Mouse (Mus musculus): ENCODE results near the gene Capn1. TPM values are rescaled to one million over a fixed set of nuclear protein-coding genes. Genes with fewer than 3 reads are reported as not detected.

Capn1 gene
- polyA plus RNA-seq (2015; fragmentation: Nextera tagmentation; extraction: Ambion mirVana), result 5.2 and 5.8 TPM in 2 replicates

DNA sequence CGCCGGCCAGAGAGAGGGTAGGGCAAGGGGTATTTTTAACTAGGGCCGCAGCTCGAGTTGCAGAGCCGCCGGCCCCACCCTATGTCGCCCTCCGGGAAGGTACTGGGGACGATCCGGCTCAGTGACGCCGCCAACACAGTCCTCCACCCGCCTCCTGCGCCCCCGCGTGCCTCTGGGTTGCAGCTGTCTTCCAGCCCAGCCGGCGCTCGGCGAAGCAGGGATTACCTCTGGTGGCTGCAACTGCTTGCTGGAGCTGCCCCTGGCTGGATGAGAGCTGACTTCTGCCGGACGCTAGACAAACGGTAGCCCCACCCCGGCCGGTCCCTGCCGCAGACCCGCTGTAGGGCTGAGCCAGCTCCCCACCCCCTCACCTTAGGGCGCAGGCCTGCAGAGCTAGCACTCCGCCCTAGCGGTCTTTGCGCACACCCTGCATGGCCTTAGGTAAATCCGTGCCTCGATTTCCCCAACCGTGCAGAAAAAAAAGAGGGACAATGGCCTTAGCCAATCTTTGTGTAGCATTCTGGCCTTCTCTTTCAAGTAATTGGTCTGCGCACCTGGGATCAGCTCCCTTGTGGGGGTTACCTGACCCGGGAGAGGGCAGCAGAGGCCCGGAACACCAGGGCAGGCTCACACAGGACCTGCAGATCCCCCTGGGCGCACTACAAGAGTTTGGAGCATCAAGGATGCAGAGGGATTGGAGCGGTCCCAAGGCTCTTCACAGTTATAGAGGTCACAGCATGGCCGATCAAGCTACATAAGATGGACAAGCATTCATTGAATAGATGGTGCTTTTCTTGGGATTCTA, at the start of gene Capn1:
Gene Capn1 (minus strand): TSS at position 387 of the 805 bp plus-strand sequence.

DNA sequence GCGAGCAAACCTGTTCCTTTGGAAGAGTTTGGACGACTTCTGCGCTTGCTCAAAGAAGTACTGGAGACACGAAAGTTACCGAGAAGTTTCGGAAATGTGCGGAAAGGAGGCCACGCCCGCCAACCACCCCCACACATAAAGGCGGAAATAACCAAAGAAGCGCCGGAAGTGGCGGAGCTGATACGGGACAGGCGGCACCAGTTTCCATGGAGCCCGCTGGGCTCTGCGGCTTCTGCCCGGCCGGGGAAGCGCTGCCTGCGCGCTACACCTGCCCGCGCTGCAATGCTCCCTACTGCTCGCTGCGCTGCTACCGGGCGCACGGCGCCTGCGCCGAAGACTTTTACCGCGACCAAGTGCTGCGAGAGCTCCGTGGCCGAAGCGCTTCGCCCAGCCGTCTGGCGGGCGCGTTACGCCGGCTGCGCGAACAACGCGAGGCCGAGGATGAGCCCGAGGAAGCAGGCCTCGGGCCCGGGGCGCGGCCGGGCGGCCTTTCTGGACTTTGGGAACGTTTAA, 45.4 kb upstream of the Capn1 start, which contains the start of gene Znhit2:
Gene Znhit2 (plus strand): TSS at position 172 of the 513 bp plus-strand sequence.

DNA sequence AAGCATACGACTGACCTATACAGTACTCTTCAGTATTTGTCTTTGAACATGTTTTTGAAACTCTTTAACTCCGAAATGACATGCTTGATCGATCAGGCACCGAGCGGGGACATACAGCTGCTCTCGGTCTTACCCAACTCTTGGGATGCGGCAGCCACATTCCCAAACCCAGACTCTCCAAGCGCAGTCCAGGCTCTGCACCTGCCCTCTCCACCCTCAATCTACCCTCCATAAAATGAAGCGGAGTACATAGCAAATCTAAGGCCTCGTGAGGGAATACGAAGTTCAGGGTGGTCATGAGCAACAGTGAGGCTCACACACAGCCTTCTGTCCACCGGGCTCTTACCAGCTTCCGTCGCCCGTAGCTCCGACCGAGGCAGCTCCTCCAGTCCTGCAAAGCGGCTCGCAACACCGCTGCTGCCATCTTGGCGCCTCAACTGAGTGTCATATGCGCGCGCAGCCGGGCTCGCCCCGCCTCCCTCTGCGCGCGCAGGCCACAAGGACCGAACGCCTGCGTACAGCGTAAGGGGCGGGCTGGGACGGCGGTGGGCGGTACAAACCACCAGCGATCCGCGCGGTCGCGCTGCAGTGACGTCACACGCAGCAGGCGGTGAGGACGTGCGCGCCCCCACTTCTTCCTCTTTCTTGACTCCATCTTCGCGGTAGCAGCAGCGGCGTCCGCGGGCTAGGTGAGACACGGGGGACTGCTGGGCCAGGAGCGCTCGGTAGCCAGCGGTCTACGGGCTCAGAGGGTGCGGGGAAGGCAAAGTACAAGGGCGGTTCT, 41.8 kb upstream of the Capn1 start, which contains the start of the genes Mrpl49 and Fau:
Gene Mrpl49 (minus strand): TSS at position 473 of the 784 bp plus-strand sequence.
Gene Fau (plus strand): TSS at position 532 of the 784 bp plus-strand sequence.

DNA sequence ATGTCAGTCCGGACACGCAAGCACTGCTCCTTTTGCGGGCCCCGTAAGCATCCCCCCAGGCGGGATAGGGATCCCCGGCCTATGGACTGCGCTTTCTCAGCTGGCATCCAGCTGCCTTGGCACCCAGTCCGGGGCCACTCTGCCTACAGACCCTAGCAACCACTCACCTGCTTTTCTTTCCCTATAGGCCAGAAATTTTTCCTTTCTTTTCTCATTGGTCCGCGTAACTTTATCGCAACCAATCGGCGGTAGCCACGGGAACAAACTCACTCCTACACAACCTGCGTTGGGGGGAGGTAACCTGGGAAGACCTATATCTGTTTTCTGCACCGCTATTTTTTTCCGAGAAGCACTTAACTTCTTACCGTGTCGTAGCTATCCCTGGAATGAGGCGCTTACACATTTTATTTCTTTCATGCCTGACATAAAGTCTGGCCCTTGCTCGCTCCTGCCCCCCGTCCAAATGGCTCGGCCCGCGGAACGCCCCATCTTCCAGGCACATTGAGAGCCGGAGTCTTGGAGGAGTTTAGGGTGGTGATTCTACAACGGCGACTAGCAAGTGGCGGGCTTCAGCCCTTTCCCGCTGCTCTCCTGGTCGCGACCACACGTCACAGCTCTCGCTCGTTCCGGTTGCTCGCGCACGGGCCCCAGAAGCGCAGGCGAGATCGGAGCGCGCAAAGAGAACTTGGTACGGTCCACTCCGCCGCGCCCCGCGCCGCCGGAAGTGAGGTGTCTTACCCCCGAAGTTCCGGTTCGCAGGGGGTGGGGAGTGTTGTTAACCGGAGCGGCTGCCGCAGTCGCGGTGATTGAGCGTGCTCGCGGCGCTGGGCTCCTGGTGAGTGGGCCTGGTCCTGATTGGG, 30.8 kb upstream of the Capn1 start, which contains the start of gene Syvn1:
Gene Syvn1 (plus strand): TSS at position 283 of the 860 bp plus-strand sequence.

DNA sequence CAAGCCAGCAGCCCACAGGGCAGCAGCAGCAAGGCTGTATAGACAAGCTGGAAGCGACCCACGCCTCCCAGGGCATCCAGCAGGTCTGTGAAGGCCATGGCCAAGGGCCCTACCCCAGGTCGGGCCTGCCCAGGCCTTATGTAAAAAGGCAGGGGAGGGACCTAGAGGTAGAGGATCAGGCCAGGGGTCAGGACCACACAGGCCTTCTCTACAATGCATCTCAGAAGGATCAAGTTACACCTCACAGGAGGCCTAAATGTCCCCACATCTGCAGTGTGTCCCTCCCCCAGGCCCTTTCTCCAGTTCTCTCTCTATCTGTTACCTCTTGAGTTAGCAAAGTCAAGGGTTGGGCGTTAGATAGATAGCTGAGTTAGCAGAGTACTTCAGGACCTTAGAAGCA, 29.7 kb downstream of the Capn1 start, which contains the start of gene Slc22a20:
Gene Slc22a20 (minus strand): TSS at position 101 of the 400 bp plus-strand sequence.

DNA sequence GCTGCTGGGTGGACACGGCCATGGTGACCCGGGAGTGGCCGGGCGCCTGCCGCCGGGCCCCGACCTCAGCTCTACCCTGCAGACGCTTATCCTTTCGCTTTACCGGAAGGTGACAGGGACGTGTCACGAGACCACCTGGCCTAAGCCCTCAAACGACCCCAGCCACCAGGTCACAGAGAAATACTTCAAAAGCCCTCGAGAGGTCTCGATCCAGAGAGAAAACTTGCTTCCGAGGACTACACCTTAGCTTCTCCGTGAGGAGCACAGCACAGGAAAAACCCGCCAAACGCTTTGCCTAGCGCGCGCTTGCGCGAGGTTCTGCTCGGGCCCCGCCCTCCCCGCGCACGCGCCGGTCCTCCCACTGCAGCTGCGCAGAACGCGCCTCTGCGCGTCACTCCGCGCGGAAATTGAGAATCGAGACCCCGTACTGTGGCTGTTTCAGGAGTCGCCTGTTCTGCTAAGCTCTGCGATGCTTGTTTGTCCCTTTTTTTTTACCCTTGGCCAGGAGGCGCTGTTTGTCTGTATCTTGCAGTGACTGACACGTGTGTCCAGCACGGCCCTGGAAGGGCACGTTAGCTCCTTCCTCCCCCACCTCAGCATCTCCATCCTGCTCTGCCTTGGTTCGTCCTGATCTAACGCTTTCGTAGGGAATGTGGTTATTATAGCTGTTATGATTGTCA, 51.7 kb downstream of the Capn1 start, which contains the start of gene Pola2:
Gene Pola2 (minus strand): TSS at position 320 of the 680 bp plus-strand sequence.

Small RNAs within 50 kb of the gene (microRNA-seq; reads per million reads assigned to microRNA genes)
- gene Mir6988, result 2.3 reads per million

Other genes with a start within 250 kb of the Capn1 start
- gene Scyl1, start 244.5 kb downstream of the Capn1 start, polyA plus RNA-seq (2015; fragmentation: Nextera tagmentation; extraction: Ambion mirVana), result 75.6 and 85.9 TPM in 2 replicates
- gene Frmd8, start 140.6 kb downstream of the Capn1 start, polyA plus RNA-seq (2015; fragmentation: Nextera tagmentation; extraction: Ambion mirVana), result 12.2 and 12.5 TPM in 2 replicates
- gene Slc25a45, start 138.1 kb downstream of the Capn1 start, polyA plus RNA-seq (2015; fragmentation: Nextera tagmentation; extraction: Ambion mirVana), result 2.9 TPM in 2 replicates
- 6.3 and 8.0 TPM in 2 replicates for gene Tigd3, start 121.7 kb downstream of the Capn1 start, polyA plus RNA-seq (2015; fragmentation: Nextera tagmentation; extraction: Ambion mirVana)
- 49.1 and 55.8 TPM in 2 replicates for gene Dpf2, start 102.9 kb downstream of the Capn1 start, polyA plus RNA-seq (2015; fragmentation: Nextera tagmentation; extraction: Ambion mirVana)
- 18.7 and 21.8 TPM in 2 replicates for gene Cdc42ep2, start 91.1 kb downstream of the Capn1 start, polyA plus RNA-seq (2015; fragmentation: Nextera tagmentation; extraction: Ambion mirVana)
- gene Pola2, start 51.7 kb downstream of the Capn1 start, polyA plus RNA-seq (2015; fragmentation: Nextera tagmentation; extraction: Ambion mirVana), result 15.5 and 17.6 TPM in 2 replicates
- gene Slc22a20, start 29.8 kb downstream of the Capn1 start, polyA plus RNA-seq (2015; fragmentation: Nextera tagmentation; extraction: Ambion mirVana), result not detected in 2 replicates
- gene Syvn1, start 30.7 kb upstream of the Capn1 start, polyA plus RNA-seq (2015; fragmentation: Nextera tagmentation; extraction: Ambion mirVana), result 28.0 and 31.6 TPM in 2 replicates
- 51.3 and 60.2 TPM in 2 replicates for gene Mrpl49, start 41.9 kb upstream of the Capn1 start, polyA plus RNA-seq (2015; fragmentation: Nextera tagmentation; extraction: Ambion mirVana)
- gene Fau, start 41.9 kb upstream of the Capn1 start, polyA plus RNA-seq (2015; fragmentation: Nextera tagmentation; extraction: Ambion mirVana), result 603 and 680 TPM in 2 replicates
- gene Znhit2, start 45.3 kb upstream of the Capn1 start, polyA plus RNA-seq (2015; fragmentation: Nextera tagmentation; extraction: Ambion mirVana), result 44.4 and 45.4 TPM in 2 replicates
- gene Tm7sf2, start 52.5 kb upstream of the Capn1 start, polyA plus RNA-seq (2015; fragmentation: Nextera tagmentation; extraction: Ambion mirVana), result 53.5 and 57.5 TPM in 2 replicates
- gene Vps51, start 61.3 kb upstream of the Capn1 start, polyA plus RNA-seq (2015; fragmentation: Nextera tagmentation; extraction: Ambion mirVana), result 76.7 and 77.3 TPM in 2 replicates
- gene Tmem262, start 64.1 kb upstream of the Capn1 start, polyA plus RNA-seq (2015; fragmentation: Nextera tagmentation; extraction: Ambion mirVana), result not detected in 2 replicates
- gene Gm28374, start 66.4 kb upstream of the Capn1 start, polyA plus RNA-seq (2015; fragmentation: Nextera tagmentation; extraction: Ambion mirVana), result 0.75 TPM in 1 of 2 replicates, not detected in the other
- 75.3 and 75.4 TPM in 2 replicates for gene Zfpl1, start 69.1 kb upstream of the Capn1 start, polyA plus RNA-seq (2015; fragmentation: Nextera tagmentation; extraction: Ambion mirVana)
- gene Cdca5, start 69.1 kb upstream of the Capn1 start, polyA plus RNA-seq (2015; fragmentation: Nextera tagmentation; extraction: Ambion mirVana), result 2.8 and 3.1 TPM in 2 replicates
- gene AC131692.1, start 78.5 kb upstream of the Capn1 start, polyA plus RNA-seq (2015; fragmentation: Nextera tagmentation; extraction: Ambion mirVana), result not detected in 2 replicates
- gene Naaladl1, start 89.9 kb upstream of the Capn1 start, polyA plus RNA-seq (2015; fragmentation: Nextera tagmentation; extraction: Ambion mirVana), result 0.27 TPM in 2 replicates
- 53.9 and 58.0 TPM in 2 replicates for gene Sac3d1, start 102.8 kb upstream of the Capn1 start, polyA plus RNA-seq (2015; fragmentation: Nextera tagmentation; extraction: Ambion mirVana)
- gene Snx15, start 112.4 kb upstream of the Capn1 start, polyA plus RNA-seq (2015; fragmentation: Nextera tagmentation; extraction: Ambion mirVana), result 51.8 and 61.0 TPM in 2 replicates
- 0.18 TPM in 1 of 2 replicates, not detected in the other for gene Batf2, start 125.1 kb upstream of the Capn1 start, polyA plus RNA-seq (2015; fragmentation: Nextera tagmentation; extraction: Ambion mirVana)
- gene Arl2, start 125.7 kb upstream of the Capn1 start, polyA plus RNA-seq (2015; fragmentation: Nextera tagmentation; extraction: Ambion mirVana), result 163 TPM in 2 replicates
- not detected in 2 replicates for gene Majin, start 168.5 kb upstream of the Capn1 start, polyA plus RNA-seq (2015; fragmentation: Nextera tagmentation; extraction: Ambion mirVana)
- gene Gpha2, start 210.5 kb upstream of the Capn1 start, polyA plus RNA-seq (2015; fragmentation: Nextera tagmentation; extraction: Ambion mirVana), result 0.67 and 0.69 TPM in 2 replicates
- gene Ppp2r5b, start 220.0 kb upstream of the Capn1 start, polyA plus RNA-seq (2015; fragmentation: Nextera tagmentation; extraction: Ambion mirVana), result 150 and 175 TPM in 2 replicates
- gene Atg2a, start 225.8 kb upstream of the Capn1 start, polyA plus RNA-seq (2015; fragmentation: Nextera tagmentation; extraction: Ambion mirVana), result 8.0 and 12.7 TPM in 2 replicates